Mouse (Mus musculus): ENCODE measurements around the gene 1110008L16Rik. TPM values are rescaled to one million over a fixed set of nuclear protein-coding genes. Genes with fewer than 3 reads are reported as not detected.
"Not testable (repeated sequence)": the region's sequence is repeated elsewhere in the genome, so short reads cannot be mapped to it uniquely, and the experiment has no call there.

1110008L16Rik gene
- total RNA-seq, 4 experiments from 2014 or later = 11.6 to 13.5 (median 12.1) TPM

GRCm38 (mm10) chr12:55338490-55338889 is 39.1 kb downstream of the 1110008L16Rik start:
- DNase-seq (ENCODE audit: low spot score in 2 of 2) = not testable (repeated sequence)

- DNase-seq (ENCODE audit: low spot score in 2 of 2) = not testable (repeated sequence)
These were observed 43.7 kb downstream of the 1110008L16Rik start for GRCm38 (mm10) chr12:55343045-55343444.

GRCm38 (mm10) chr12:55343998-55344397 is 44.6 kb downstream of the 1110008L16Rik start:
- no peak for DNase-seq (ENCODE audit: low spot score in 2 of 2)

GRCm38 (mm10) chr12:55344583-55344982 is 45.2 kb downstream of the 1110008L16Rik start:
- peak in 1 of 2 experiments; percentile 6 for DNase-seq (ENCODE audit: low spot score in 2 of 2)

- DNase-seq (ENCODE audit: low spot score in 2 of 2) = no peak
These were observed 54.0 kb downstream of the 1110008L16Rik start for GRCm38 (mm10) chr12:55353423-55353822.

GRCm38 (mm10) chr12:55354904-55355303 is 55.5 kb downstream of the 1110008L16Rik start:
- no peak for DNase-seq (ENCODE audit: low spot score in 2 of 2)

GRCm38 (mm10) chr12:55357303-55357702 is 57.9 kb downstream of the 1110008L16Rik start:
- no peak for DNase-seq (ENCODE audit: low spot score in 2 of 2)

GRCm38 (mm10) chr12:55360929-55361328 is 61.6 kb downstream of the 1110008L16Rik start:
- DNase-seq (ENCODE audit: low spot score in 2 of 2) = no peak

- DNase-seq (ENCODE audit: low spot score in 2 of 2) = no peak
These were observed 65.7 kb downstream of the 1110008L16Rik start for GRCm38 (mm10) chr12:55365083-55365482.

GRCm38 (mm10) chr12:55372424-55373055 is 73.2 kb downstream of the 1110008L16Rik start:
- no peak for DNase-seq (ENCODE audit: low spot score in 2 of 2)

GRCm38 (mm10) chr12:55376956-55377609 is 77.7 kb downstream of the 1110008L16Rik start:
- DNase-seq (ENCODE audit: low spot score in 2 of 2) = no peak

GRCm38 (mm10) chr12:55377610-55377980 is 78.2 kb downstream of the 1110008L16Rik start:
- no peak for DNase-seq (ENCODE audit: low spot score in 2 of 2)

GRCm38 (mm10) chr12:55384023-55384749 is 84.8 kb downstream of the 1110008L16Rik start, which contains the start of gene Psma6:
Psma6 (plus strand) TSS chr12:55384222.
- DNase-seq (ENCODE audit: low spot score in 2 of 2) = no peak

- no peak for DNase-seq (ENCODE audit: low spot score in 2 of 2)
These were observed 85.4 kb downstream of the 1110008L16Rik start for GRCm38 (mm10) chr12:55384826-55385225.

GRCm38 (mm10) chr12:55385931-55386330 is 86.6 kb downstream of the 1110008L16Rik start:
- DNase-seq (ENCODE audit: low spot score in 2 of 2) = peak in 1 of 2 experiments; percentile 39

GRCm38 (mm10) chr12:55386456-55386855 is 87.1 kb downstream of the 1110008L16Rik start:
- no peak for DNase-seq (ENCODE audit: low spot score in 2 of 2)

- no peak for DNase-seq (ENCODE audit: low spot score in 2 of 2)
These were observed 87.9 kb downstream of the 1110008L16Rik start for GRCm38 (mm10) chr12:55387083-55387787.

GRCm38 (mm10) chr12:55387788-55388465 is 88.5 kb downstream of the 1110008L16Rik start:
- DNase-seq (ENCODE audit: low spot score in 2 of 2) = no peak

GRCm38 (mm10) chr12:55388478-55388877 is 89.1 kb downstream of the 1110008L16Rik start:
- peak in 1 of 2 experiments; percentile 29 for DNase-seq (ENCODE audit: low spot score in 2 of 2)

GRCm38 (mm10) chr12:55389132-55390081 is 90.0 kb downstream of the 1110008L16Rik start:
- DNase-seq (ENCODE audit: low spot score in 2 of 2) = no peak

Data from gastrocnemius, adult 8-10 months (tissue).